Mouse (Mus musculus): ENCODE measurements at regions not wholly inside any gene's neighbourhood (a gene's known extent, or its start where the extent isn't known, plus 50 kb on each side); places are given as distances from the start of the nearest gene placed in this dataset.

GRCm38 (mm10) chr1:52342127-52342526 lies 109.1 kb upstream of the Gls start:
- no peak for TF ChIP-seq CTCF (conservative IDR thresholded peaks at IDR 0.05; ENCODE audit: low read length)
- no peak for TF ChIP-seq POU5F1 (IDR thresholded peaks at IDR 0.05; ENCODE audit: borderline replicate concordance, low read length)
- no peak for TF ChIP-seq NANOG (IDR thresholded peaks at IDR 0.05; ENCODE audit: borderline replicate concordance, low read length)

All from E14TG2a.4 (cell line).